Mouse (Mus musculus): ENCODE data around the gene Ntng1. TPM values are rescaled to one million over a fixed set of nuclear protein-coding genes. Genes with fewer than 3 reads are reported as not detected.

The Ntng1 gene
- polyA plus RNA-seq, 1 experiment = 1.6 TPM

DNA sequence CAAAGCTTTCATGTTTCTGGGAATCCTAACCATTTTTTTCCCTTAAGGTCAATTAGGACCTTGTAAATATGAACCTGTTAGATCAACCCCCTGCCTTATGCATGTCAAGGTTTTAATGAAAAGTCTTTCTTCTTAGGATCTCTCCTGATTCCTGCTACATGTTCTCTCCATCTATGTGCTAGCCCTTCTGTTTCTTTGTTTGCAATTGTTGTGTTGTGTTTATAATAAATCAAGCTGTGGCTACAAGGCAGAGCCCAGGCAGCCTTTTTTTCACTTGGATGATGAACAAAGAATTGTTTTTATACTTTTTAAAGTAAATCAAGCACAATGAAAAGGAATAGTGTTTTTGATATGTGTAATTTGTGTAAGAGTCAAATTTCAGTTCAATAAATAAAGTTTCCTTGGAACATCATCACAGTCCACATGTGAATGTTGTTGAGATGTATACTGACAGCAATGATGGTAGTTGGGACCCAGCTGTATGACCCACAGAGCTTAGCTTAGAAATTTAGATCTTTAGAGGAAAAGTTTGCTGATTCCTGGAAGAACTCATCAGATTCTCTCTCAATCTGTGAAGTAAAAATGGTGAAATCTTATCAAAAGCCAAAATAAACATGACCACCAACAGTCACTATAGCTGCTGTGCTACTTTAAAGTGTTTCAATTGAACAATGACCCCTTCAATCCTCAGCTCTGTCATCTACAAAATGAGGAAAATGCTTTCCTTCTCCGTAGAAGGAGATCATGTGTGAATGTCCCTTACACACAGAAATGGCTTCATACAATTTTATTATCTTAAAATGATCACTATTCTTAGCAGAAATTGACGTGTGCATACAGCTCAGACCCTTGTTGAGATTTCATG lies 324.8 kb downstream of the Ntng1 start:
- TF ChIP-seq CTCF (IDR thresholded peaks at IDR 0.05; ENCODE audit: low read depth, low read length) = no peak
- no peak for TF ChIP-seq POLR2A (IDR thresholded peaks at IDR 0.05; ENCODE audit: insufficient read depth, low read length)
- no peak for TF ChIP-seq EP300 (IDR thresholded peaks at IDR 0.05; ENCODE audit: insufficient read depth, low read depth, low read length)
- H3K36me3 ChIP-seq (ENCODE audit: control insufficient read depth, insufficient read depth, low read length, poor library complexity, severe bottlenecking) = no peaks in the 10 kb centered on the region
- H3K9ac ChIP-seq (ENCODE audit: low read depth, poor library complexity, severe bottlenecking) = no peak overlapping the region
- no peak overlapping the region for H3K4me3 ChIP-seq (ENCODE audit: low read depth, low read length)
- no peaks in the 10 kb centered on the region; the same call in 1 of the 2 replicates for H3K27me3 ChIP-seq (ENCODE audit: control insufficient read depth, insufficient read depth, low read length, poor library complexity, severe bottlenecking)
- H3K9me3 ChIP-seq (replicated peaks; ENCODE audit: control insufficient read depth, insufficient read depth, low read length, poor library complexity, severe bottlenecking) = no peaks in the 10 kb centered on the region
- H3K4me1 ChIP-seq (ENCODE audit: control insufficient read depth, insufficient read depth, low read length) = no peaks in the 10 kb centered on the region
- H3K27ac ChIP-seq (ENCODE audit: insufficient read depth, low read length) = no peak overlapping the region

DNA sequence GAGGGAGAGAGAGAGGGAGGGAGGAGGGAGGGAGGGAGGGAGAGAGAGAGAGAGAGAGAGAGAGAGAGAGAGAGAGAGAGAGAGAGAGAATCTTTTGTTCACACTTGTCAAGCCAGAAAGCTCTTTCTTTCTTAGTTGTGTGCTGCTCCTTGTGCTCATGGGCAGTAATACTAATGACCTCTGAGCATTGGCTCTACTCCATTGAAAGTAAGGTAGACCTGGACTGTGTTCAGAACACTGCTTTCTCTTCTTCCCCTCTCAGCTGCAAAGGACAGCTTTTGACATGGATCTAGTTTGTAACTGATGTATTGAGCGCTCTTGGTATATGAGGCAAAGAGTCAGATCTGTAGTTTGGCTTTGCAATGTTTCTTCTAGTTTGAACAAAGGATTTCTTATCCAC lies 334.7 kb downstream of the Ntng1 start:
- Histone ChIP-seq H3K27ac (ENCODE audit: insufficient read depth, low read length) (no peak overlapping the region), H3K36me3 (ENCODE audit: control insufficient read depth, insufficient read depth, low read length, poor library complexity, severe bottlenecking) (no peaks in the 10 kb centered on the region), H3K9me3 (replicated peaks; ENCODE audit: control insufficient read depth, insufficient read depth, low read length, poor library complexity, severe bottlenecking) (no peaks in the 10 kb centered on the region), H3K9ac (ENCODE audit: low read depth, poor library complexity, severe bottlenecking) (no peak overlapping the region), H3K27me3 (ENCODE audit: control insufficient read depth, insufficient read depth, low read length, poor library complexity, severe bottlenecking) (no peaks in the 10 kb centered on the region; the same call in 1 of the 2 replicates), H3K4me1 (ENCODE audit: control insufficient read depth, insufficient read depth, low read length) (no peaks in the 10 kb centered on the region), H3K4me3 (ENCODE audit: low read depth, low read length) (no peak overlapping the region)
- TF ChIP-seq CTCF (IDR thresholded peaks at IDR 0.05; ENCODE audit: low read depth, low read length) (no peak), EP300 (IDR thresholded peaks at IDR 0.05; ENCODE audit: insufficient read depth, low read depth, low read length) (no peak)

DNA sequence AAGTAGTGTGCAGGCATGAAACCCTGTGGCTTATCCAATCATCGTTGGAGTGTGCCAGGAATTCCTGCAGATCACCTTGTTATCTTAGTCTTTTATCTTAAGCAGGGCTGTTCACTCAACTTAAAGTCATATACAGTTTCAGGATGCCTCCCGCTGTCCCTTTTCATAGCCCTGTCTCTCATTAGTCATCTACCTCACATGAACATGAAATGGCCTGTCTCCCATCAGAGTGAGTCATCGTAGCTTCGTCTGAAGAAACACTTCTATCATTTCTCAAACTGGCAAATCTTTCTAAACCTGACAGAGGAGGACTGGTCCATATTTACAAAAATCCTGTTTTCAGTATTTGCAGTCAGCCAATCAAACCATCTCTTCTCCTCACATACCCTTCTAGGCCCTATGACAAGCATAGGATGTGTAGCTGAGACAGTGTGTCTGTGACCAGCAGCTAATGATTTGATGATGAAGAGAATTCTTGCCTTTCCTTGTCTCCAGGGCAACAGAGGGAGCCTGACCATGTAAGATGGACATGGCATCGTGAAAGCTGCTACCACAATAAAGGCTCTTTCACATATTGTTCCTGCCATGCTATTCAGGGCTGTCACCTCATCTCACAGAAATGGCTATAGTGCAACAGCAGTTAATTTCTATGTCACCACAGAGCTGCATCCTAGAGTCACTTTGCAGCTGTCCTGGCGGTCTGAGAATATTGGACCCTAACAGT lies 336.4 kb downstream of the Ntng1 start:
- Histone ChIP-seq H3K9ac (ENCODE audit: low read depth, poor library complexity, severe bottlenecking) (no peak overlapping the region), H3K27ac (ENCODE audit: insufficient read depth, low read length) (no peak overlapping the region), H3K9me3 (replicated peaks; ENCODE audit: control insufficient read depth, insufficient read depth, low read length, poor library complexity, severe bottlenecking) (no peaks in the 10 kb centered on the region), H3K27me3 (ENCODE audit: control insufficient read depth, insufficient read depth, low read length, poor library complexity, severe bottlenecking) (no peaks in the 10 kb centered on the region; the same call in 1 of the 2 replicates), H3K4me3 (ENCODE audit: low read depth, low read length) (no peak overlapping the region), H3K36me3 (ENCODE audit: control insufficient read depth, insufficient read depth, low read length, poor library complexity, severe bottlenecking) (no peaks in the 10 kb centered on the region), H3K4me1 (ENCODE audit: control insufficient read depth, insufficient read depth, low read length) (no peaks in the 10 kb centered on the region)
- no peak for TF ChIP-seq CTCF (IDR thresholded peaks at IDR 0.05; ENCODE audit: low read depth, low read length)
- TF ChIP-seq POLR2A (IDR thresholded peaks at IDR 0.05; ENCODE audit: insufficient read depth, low read length) = no peak
- TF ChIP-seq EP300 (IDR thresholded peaks at IDR 0.05; ENCODE audit: insufficient read depth, low read depth, low read length) = no peak

DNA sequence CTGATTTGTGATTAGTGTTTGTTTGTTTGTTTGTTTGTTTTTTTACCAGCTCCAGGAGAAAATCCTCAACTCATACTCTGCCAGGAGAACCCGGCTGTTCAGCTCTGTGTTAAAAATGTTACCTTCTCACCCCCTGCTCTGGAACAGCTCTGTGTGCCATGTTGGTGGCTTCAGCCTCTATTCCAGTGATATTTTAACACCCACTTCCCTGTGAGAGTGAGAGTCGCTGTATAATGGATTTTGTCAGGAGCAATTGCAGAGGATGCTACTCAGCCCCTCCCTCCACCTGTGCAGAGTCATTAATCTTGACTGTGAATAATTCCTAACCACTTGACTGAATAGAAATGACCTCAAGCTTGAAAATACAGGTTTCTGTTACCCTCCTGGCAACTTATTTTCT lies 339.7 kb downstream of the Ntng1 start:
- Histone ChIP-seq H3K36me3 (ENCODE audit: control insufficient read depth, insufficient read depth, low read length, poor library complexity, severe bottlenecking) (no peaks in the 10 kb centered on the region), H3K27ac (ENCODE audit: insufficient read depth, low read length) (no peak overlapping the region), H3K27me3 (ENCODE audit: control insufficient read depth, insufficient read depth, low read length, poor library complexity, severe bottlenecking) (no peaks in the 10 kb centered on the region; the same call in 1 of the 2 replicates), H3K9ac (ENCODE audit: low read depth, poor library complexity, severe bottlenecking) (no peak overlapping the region), H3K9me3 (replicated peaks; ENCODE audit: control insufficient read depth, insufficient read depth, low read length, poor library complexity, severe bottlenecking) (no peaks in the 10 kb centered on the region), H3K4me1 (ENCODE audit: control insufficient read depth, insufficient read depth, low read length) (no peaks in the 10 kb centered on the region), H3K4me3 (ENCODE audit: low read depth, low read length) (no peak overlapping the region)
- no peak for TF ChIP-seq POLR2A (IDR thresholded peaks at IDR 0.05; ENCODE audit: insufficient read depth, low read length)

DNA sequence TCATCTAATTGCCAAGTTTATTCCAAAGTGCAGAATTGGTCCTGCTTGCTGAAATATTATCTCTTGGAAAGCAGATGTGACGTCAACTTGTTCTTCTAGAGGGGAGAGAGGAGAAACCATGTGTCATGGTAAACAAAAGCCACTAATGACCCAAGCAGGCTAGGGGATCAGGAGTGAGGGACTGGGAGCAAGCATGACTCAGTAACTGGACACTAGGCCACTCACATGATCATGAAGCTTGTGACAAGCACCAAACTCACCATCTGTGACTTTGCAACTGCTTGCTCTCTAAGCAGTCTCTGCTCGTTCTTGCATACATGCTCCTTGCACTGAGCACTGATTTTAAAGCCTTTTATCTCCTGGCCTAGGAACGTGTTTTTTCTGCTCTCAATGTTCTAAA lies 340.2 kb downstream of the Ntng1 start:
- Histone ChIP-seq H3K27ac (ENCODE audit: insufficient read depth, low read length) (no peak overlapping the region), H3K9ac (ENCODE audit: low read depth, poor library complexity, severe bottlenecking) (no peak overlapping the region), H3K9me3 (replicated peaks; ENCODE audit: control insufficient read depth, insufficient read depth, low read length, poor library complexity, severe bottlenecking) (no peaks in the 10 kb centered on the region), H3K4me3 (ENCODE audit: low read depth, low read length) (no peak overlapping the region), H3K36me3 (ENCODE audit: control insufficient read depth, insufficient read depth, low read length, poor library complexity, severe bottlenecking) (no peaks in the 10 kb centered on the region), H3K4me1 (ENCODE audit: control insufficient read depth, insufficient read depth, low read length) (no peaks in the 10 kb centered on the region), H3K27me3 (ENCODE audit: control insufficient read depth, insufficient read depth, low read length, poor library complexity, severe bottlenecking) (no peaks in the 10 kb centered on the region; the same call in 1 of the 2 replicates)
- TF ChIP-seq CTCF (IDR thresholded peaks at IDR 0.05; ENCODE audit: low read depth, low read length) = no peak
- no peak for TF ChIP-seq EP300 (IDR thresholded peaks at IDR 0.05; ENCODE audit: insufficient read depth, low read depth, low read length)
- TF ChIP-seq POLR2A (IDR thresholded peaks at IDR 0.05; ENCODE audit: insufficient read depth, low read length) = no peak

DNA sequence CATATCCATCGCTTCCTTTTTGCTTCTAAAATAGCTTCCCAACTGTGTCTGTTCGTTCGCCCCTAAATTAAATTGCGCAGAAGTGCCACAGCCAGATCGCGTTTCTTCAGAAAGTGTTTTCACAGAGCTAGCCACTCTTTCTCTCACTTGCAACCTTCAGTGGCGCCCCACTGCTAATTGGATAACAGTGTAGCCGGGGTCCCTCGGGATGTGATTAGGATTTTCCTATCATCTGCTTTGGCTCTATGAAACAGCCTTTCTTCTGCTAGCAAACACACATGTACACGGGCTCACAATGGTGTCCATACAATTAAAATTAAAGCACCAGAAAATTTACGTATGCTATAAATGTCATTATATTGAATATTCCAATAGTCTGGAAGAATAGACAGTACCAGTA lies 346.5 kb downstream of the Ntng1 start:
- Histone ChIP-seq H3K9ac (ENCODE audit: low read depth, poor library complexity, severe bottlenecking) (no peak overlapping the region), H3K36me3 (ENCODE audit: control insufficient read depth, insufficient read depth, low read length, poor library complexity, severe bottlenecking) (no peaks in the 10 kb centered on the region), H3K9me3 (replicated peaks; ENCODE audit: control insufficient read depth, insufficient read depth, low read length, poor library complexity, severe bottlenecking) (no peaks in the 10 kb centered on the region), H3K27ac (ENCODE audit: insufficient read depth, low read length) (no peak overlapping the region), H3K4me3 (ENCODE audit: low read depth, low read length) (no peak overlapping the region), H3K4me1 (ENCODE audit: control insufficient read depth, insufficient read depth, low read length) (no peaks in the 10 kb centered on the region), H3K27me3 (ENCODE audit: control insufficient read depth, insufficient read depth, low read length, poor library complexity, severe bottlenecking) (no peaks in the 10 kb centered on the region)
- no peak for TF ChIP-seq POLR2A (IDR thresholded peaks at IDR 0.05; ENCODE audit: insufficient read depth, low read length)
- TF ChIP-seq EP300 (IDR thresholded peaks at IDR 0.05; ENCODE audit: insufficient read depth, low read depth, low read length) = no peak
- no peak for TF ChIP-seq CTCF (IDR thresholded peaks at IDR 0.05; ENCODE audit: low read depth, low read length)
